Mouse (Mus musculus) frontal cortex, postnatal 36 days (tissue): ENCODE results near the gene Col8a2.

Source experiments
- DNase-seq, 2 experiments: peaks; one replicate each; pipeline ENCODE4 v3.0.0; 2022; ENCODE audit warnings: low spot score in 2 of 2

Gene Col8a2

DNA sequence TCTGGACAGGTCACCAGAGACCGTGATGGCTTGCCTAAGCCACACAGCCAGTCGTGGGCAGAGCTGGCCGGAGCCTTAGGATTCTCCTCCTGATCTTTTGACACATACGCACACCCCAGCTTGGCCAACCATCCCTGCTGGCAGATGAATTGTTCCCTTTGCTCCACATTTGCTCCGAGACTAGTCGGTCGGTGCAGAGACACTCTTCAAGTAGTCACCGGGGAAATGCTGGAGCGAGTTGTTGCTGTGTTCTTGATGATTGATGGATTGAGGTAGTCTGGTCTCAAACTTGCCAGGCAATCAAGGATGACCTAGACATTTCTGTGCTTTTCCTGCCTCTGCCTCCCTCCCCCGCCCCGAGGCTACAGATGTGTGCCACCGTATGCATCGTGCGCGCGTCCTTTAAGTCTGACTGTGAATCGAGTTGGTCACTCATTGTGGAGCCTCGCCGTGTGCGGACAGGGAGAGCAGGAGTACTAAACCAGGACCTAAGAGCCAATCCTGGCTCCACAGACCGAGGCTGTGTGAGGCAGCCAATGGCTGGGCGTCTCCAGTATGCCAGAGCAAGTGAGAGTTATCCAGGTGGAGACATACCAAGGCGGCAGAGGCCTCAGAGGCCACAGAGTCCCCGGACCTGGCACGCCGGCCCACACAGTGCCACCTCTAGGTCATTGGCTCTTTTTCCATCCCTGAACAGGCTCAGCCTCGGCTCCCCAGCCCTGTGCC lies 15.2 kb downstream of the Col8a2 start:
- no peak for DNase-seq

DNA sequence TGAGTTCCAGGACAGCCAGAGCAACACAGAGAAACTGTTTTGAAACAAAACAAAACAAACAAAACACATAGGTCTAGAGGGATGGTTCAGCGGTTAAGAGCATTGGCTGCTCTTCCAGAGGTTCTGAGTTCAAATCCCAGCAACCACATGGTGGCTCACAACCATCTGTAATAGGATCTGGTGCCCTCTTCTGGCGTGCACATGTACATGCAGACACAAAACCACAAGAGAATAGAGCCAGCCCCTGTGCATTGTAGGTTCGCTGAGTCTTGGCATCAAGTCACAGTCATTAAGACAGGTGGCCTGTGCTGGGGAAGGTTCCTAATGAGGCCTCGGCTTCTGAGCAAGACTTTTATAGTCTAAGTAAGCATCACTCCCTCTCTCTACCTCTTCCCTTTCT lies 17.3 kb downstream of the Col8a2 start:
- DNase-seq = no peak

- DNase-seq = no peak
Measured at GRCm38 (mm10) chr4:126305428-126305827, 18.8 kb downstream of the Col8a2 start.

DNA sequence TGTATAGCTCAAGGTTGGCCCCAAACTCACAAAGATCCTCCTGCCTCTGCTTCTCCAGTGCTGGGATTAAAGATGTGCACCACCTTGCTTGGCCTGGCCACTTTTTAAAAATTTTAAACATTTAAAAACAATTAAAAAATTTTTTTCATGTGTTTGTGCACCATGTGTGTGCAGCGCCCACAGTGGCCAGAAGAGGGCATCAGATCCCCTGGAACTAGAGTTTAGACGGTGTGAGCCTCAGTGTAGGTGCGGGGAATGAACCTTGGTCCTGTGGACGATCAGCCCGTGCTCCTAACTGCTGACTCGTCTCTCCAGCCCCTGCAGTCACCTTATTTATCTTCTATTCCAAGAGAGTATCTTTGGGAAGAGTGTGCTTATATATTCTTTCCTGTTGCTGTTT lies 19.5 kb downstream of the Col8a2 start:
- no peak for DNase-seq

DNA sequence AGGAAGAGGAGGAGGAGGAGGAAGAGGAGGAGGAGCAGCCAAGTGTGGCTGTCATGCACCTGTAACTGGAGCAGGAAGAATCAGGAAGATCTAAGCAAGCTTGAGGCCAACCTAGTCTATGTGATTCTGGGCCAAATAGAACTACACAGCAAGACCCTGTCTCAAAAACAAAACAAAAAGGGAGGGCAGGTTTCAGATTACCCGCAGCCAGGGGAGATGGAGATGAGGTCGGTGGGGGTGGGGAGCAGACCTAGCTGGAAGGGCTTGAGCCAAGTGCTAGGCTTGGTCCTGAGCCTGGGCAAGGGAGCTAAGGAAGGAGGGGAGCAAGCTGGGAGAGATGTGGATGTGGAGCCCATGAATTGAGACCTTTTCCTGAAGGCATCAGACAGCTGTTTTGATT lies 20.2 kb downstream of the Col8a2 start:
- DNase-seq = no peak

GRCm38 (mm10) chr4:126309211-126309921 lies 22.8 kb downstream of the Col8a2 start:
- no peak for DNase-seq

- peak; percentile 82 to 88 for DNase-seq
Measured at GRCm38 (mm10) chr4:126309922-126310309, 23.3 kb downstream of the Col8a2 start.

DNA sequence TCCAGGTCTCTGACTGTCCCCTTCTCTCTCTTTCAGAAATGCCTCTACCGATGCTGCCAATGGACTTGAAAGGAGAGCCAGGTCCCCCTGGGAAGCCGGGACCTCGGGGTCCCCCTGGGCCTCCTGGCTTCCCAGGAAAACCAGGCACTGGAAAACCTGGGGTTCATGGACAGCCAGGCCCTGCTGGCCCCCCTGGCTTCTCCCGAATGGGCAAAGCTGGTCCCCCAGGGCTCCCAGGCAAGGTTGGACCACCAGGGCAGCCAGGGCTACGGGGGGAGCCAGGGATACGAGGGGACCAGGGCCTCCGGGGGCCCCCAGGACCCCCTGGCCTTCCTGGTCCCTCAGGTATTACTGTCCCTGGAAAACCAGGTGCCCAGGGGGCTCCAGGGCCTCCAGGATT lies 23.8 kb downstream of the Col8a2 start:
- DNase-seq = no peak

- no peak for DNase-seq
Measured at GRCm38 (mm10) chr4:126311566-126312200, 25.1 kb downstream of the Col8a2 start.

GRCm38 (mm10) chr4:126313202-126313601 lies 26.6 kb downstream of the Col8a2 start:
- DNase-seq = no peak

DNA sequence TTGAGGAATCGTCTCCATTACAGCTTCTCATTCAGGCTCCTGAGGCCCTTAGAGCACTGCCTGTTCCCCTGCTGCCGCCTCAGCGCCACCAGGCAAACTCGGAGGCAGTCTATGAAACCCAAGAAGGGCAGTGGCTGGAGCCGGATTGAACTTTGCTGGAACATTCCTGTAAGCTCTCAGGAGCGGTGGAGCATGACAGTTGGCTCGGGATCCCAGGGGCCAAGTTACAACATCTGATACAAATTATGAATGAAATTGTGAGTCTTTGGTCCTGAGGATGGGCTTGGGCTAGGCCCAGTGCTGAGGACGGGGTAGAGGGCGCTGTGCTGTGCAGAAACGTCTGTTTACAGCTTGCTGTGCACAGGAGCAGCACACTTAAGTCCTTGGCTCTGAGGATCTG lies 27.8 kb downstream of the Col8a2 start:
- no peak for DNase-seq

DNA sequence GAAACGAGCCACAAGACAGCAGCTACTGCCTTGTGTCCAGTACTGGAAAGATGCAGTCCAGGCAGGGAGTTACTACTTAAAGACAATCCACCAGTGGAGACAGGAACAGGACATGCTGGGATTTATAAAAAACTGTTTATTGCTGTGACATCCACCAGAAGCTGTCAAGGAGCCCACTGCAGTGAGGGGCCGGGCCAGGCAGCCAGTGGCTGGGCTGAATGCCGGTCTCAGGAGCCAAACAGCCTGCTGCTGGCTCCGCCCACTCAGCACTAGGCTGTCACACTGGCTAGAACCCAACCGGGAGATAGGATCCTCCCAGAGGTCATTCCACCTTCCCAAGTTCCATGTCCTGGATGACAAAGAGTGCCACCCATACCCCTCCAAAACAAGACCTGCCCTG lies 29.3 kb downstream of the Col8a2 start:
- DNase-seq = no peak

DNA sequence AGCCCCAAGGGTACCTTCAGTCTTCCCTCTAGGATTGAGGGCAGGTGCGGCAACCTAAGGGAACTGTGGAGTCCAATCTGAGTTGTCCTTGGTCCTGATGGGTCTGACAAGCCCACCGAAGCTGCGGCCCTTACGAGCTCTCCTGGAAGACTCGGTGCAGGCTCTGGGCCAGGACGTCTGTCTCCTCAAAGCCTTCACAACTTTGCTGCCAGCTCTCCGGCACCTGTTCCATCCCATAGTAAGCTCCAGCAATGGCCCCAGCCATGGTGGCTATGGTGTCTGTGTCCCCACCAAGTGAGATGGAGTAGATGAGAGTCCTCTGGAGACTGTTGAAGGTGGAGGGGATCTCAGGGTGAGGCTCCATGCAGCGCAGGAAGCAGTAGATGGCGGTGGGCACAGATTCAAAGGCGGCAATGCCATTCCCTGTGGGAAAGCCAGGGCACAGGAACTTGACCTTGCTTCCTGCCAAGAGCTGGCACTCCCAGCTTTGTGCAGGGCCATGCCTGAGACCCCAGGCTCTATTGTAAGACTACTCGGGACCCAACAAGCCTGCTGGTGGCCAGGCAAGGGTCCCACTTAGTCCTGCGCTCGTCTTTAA lies 29.9 kb downstream of the Col8a2 start:
- no peak for DNase-seq

DNA sequence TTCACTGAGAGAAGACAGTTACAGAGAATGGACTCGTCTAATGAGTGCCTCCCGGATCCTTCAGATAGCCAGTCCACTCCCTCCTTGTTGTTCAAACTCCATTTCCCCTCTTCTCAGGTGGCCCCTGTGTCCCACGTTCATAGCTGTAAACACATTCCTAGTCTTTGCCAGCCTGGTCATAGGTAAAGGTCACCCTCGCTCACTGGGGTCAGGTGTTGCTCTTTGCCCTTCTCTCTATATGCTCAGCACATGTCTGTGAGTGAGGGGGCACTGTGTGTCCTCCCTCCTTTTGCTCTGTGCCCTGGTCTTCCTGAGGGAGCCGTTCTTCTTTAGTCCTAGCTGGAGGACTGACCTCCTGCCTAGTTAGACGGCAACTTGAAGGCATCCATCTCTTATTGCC lies 33.2 kb downstream of the Col8a2 start:
- DNase-seq = no peak

GRCm38 (mm10) chr4:126321111-126321853 lies 34.7 kb downstream of the Col8a2 start, which contains the start of gene Adprhl2:
Adprhl2 (minus strand) TSS chr4:126321703.
- peak; percentile 98 to 100 for DNase-seq

GRCm38 (mm10) chr4:126321854-126322511 lies 35.4 kb downstream of the Col8a2 start:
- DNase-seq = no peak

- no peak for DNase-seq
Measured at GRCm38 (mm10) chr4:126322646-126323045, 36.1 kb downstream of the Col8a2 start.

DNA sequence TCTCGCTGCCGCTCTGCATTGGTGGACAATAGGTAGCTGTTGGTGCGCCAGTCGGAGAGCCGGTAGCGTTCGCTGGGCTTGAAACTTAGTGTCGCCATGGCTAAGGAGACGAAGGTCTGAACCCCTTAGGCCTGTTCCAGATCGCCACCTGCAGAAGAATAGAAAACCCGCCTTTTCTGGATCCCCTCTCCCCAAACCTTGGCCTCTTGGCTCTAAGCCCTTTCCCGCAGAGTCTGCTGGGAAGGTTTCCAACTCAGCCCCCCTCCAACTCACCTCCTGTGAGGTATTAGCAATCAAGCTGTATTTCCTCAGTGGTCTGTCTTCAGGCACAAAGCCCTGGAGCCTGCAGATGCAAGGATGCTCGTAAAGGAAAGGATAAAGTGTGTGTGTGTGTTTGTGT lies 38.3 kb downstream of the Col8a2 start:
- DNase-seq = no peak

DNA sequence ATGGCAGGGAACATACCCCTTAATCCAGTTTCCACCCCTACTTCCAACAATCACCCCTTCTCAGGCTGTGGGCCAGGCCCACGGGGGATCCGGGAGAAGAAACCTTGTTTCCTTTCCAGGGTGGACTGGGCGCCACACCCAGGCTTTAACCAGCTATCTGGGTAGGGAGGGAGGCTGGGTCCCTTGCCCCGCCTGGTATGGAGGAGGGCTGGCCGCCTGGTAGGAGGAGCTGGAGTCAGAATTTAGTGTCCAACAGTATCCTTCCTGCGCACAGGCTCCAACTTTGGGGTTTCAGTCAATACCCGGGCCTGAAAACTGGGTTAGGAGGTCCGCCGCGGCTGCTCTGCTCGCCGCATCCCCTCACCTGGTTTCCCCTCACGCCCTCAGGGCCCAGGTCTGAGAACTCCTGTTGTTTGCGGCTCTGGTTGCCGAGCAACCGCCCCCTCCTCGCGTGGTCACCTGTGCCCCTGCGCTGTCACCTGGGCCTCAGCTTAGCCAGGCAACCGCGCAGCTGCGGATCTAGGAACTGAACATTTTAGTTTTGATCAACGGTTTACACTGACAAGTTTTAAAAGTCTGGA lies 38.8 kb downstream of the Col8a2 start, which contains the start of gene Tekt2:
Gene Tekt2 (minus strand): TSS at position 408 of the 581 bp plus-strand sequence.
- DNase-seq = no peak

DNA sequence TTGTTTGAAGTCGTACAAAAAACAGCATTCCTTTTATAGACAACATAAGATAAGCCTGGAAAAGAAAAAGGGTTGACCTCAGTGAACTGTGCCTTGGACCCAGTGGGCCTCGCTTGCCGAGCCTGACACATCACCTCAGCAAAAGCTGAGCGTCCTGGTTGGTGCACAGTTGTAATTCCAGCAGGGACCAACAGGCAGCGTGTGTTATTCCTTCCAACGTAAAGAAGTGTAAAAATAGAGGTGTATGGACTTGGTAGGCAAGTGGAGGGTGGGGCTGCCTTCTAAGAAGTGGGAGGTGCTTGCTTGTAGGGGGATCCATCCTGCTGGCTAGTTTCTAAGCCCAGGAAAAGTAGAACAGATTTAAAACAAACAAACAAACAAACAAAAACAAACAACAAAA lies 39.4 kb downstream of the Col8a2 start:
- no peak for DNase-seq

DNA sequence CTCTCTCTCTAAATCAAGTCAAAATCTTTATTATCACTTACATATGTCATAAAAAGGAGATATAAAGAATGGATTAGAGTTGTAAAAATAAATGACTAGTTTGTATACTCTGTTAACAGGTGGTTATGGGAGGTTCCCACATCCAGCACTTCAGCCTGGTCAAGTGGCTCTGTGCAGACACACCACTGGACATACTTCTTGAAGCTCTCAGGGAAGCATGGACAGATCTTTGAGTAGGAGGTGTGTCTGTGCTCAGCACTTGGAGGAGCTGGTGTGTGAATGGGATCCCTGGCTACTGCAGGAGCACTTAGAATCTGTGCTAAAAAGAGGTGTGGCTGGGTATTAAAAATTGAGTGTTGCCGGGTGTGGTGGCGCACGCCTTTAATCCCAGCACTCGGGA lies 43.7 kb downstream of the Col8a2 start:
- DNase-seq = no peak
